Mouse (Mus musculus) limb, embryonic 14.5 days (tissue): ENCODE measurements around the gene Wfdc12. TPM values are rescaled to one million over a fixed set of nuclear protein-coding genes. Genes with fewer than 3 reads are reported as not detected.

ENCODE experiments used
- ATAC-seq: fragments of 200-750 bp; cut with Nextera tagmentation; 2 replicates; pipeline ENCODE4 v1.8.0; 2017; ENCODE audit warnings: low read depth, moderate number of reproducible peaks, moderate TSS enrichment; ENCODE audit not compliant: low FRiP score
- DNase-seq: peaks from one replicate; pipeline ENCODE4 v3.0.0-alpha.2; 2015; ENCODE audit warnings: low spot score
- H3K27ac ChIP-seq: fragments of 300-500 bp; sonication (generic); replicated peaks from 2 replicates; pipeline ENCODE4 v1.5.1; 2014; ENCODE audit warnings: low read depth, mild to moderate bottlenecking, low read length, moderate library complexity, mixed read lengths
- H3K27me3 ChIP-seq: fragments of 300-500 bp; sonication (generic); 2 replicates; pipeline ENCODE4 v1.6.1; 2014; ENCODE audit warnings: low read length, mixed read lengths; ENCODE audit not compliant: control insufficient read depth, insufficient read depth
- H3K36me3 ChIP-seq: fragments of 300-500 bp; sonication (generic); 2 replicates; pipeline ENCODE4 v1.6.1; 2014; ENCODE audit warnings: mild to moderate bottlenecking, low read length, moderate library complexity, mixed read lengths; ENCODE audit not compliant: control insufficient read depth, insufficient read depth
- H3K4me1 ChIP-seq: fragments of 300-500 bp; sonication (generic); 2 replicates; pipeline ENCODE4 v1.6.1; 2014; ENCODE audit warnings: antibody characterized with exemption, low read length, mixed read lengths; ENCODE audit not compliant: control insufficient read depth, insufficient read depth
- H3K4me2 ChIP-seq: fragments of 300-500 bp; sonication (generic); replicated peaks from 2 replicates; pipeline ENCODE4 v1.6.1; 2014; ENCODE audit warnings: low read depth, mild to moderate bottlenecking, low read length, moderate library complexity; ENCODE audit not compliant: severe bottlenecking
- H3K4me3 ChIP-seq: fragments of 300-500 bp; sonication (generic); replicated peaks from 2 replicates; pipeline ENCODE4 v1.5.1; 2014; ENCODE audit warnings: low read length
- H3K9ac ChIP-seq: fragments of 300-500 bp; sonication (generic); 2 replicates; pipeline ENCODE4 v1.6.1; 2014; ENCODE audit warnings: mild to moderate bottlenecking, low read depth, low read length, moderate library complexity; ENCODE audit not compliant: severe bottlenecking
- H3K9me3 ChIP-seq: fragments of 300-500 bp; sonication (generic); 2 replicates; pipeline ENCODE4 v1.6.1; 2016; ENCODE audit warnings: low read length; ENCODE audit not compliant: control insufficient read depth
- POLR2A ChIP-seq: fragments of 200-500 bp; IDR thresholded peaks from 2 replicates; pipeline ENCODE4 v1.8.0; 2012; ENCODE audit warnings: inconsistent platforms, mild to moderate bottlenecking, moderate library complexity, borderline replicate concordance; ENCODE audit not compliant: insufficient read depth, insufficient read length; ENCODE audit errors: extremely low read depth
- WGBS: fragments of 180-500 bp; shearing (Covaris S2); extraction: QIAGEN DNeasy Blood & Tissue Kit; methylation state at CpG from one replicate; pipeline ENCODE4 v1.1.7; 2014; 5-methylcytosine and 5-hydroxymethylcytosine counted together
- polyA plus RNA-seq, 2 experiments: library from polyadenylated mRNA; depleted of rRNA in 1 of 2; stranded (reverse) in 1 of 2; unstranded in 1 of 2; fragments of >200 nt; fragmentation: Nextera tagmentation in 1 of 2; extraction: Ambion mirVana in 1 of 2; gene quantifications; 2 replicates each; pipeline versions ENCODE4 v1.2.1 to v1.2.3; 2012 to 2014

Wfdc12 gene
- 0.30 and 0.32 TPM in 2 replicates for polyA plus RNA-seq (2012; rRNA removed)
- polyA plus RNA-seq (2014; fragmentation: Nextera tagmentation; extraction: Ambion mirVana) = not detected in 2 replicates

- 85% methylated on average over 6 of the region's 6 CpGs for WGBS
- no peak for TF ChIP-seq POLR2A
- ATAC-seq (no peak), DNase-seq (no peak)
- no peaks in the 10 kb centered on the region for H3K27me3 ChIP-seq
- H3K27ac ChIP-seq = no peak within 1 kb of the TSS
- no peaks in the 10 kb centered on the region for H3K4me1 ChIP-seq
- H3K9me3 ChIP-seq = no peaks in the 10 kb centered on the region
- no peak within 1 kb of the TSS for H3K4me3 ChIP-seq
- no peak within 1 kb of the TSS for H3K9ac ChIP-seq
- no peaks in the 10 kb centered on the region for H3K36me3 ChIP-seq
- no peak within 1 kb of the TSS for H3K4me2 ChIP-seq
Measured at GRCm38 (mm10) chr2:164190576-164190975, at the start of gene Wfdc12. Gene Wfdc12 (minus strand): TSS chr2:164190608.

- DNase-seq = no peak
- Histone ChIP-seq H3K4me3 (no peak within 1 kb of the TSS), H3K36me3 (no peaks in the 10 kb centered on the region), H3K27ac (no peak within 1 kb of the TSS), H3K4me1 (no peaks in the 10 kb centered on the region), H3K9ac (no peak within 1 kb of the TSS), H3K4me2 (no peak within 1 kb of the TSS), H3K27me3 (no peaks in the 10 kb centered on the region), H3K9me3 (no peaks in the 10 kb centered on the region)
- TF ChIP-seq POLR2A = no peak
- ATAC-seq = no peak
- 84% methylated on average over 3 of the region's 3 CpGs for WGBS
Measured at GRCm38 (mm10) chr2:164238366-164238765, 48.0 kb upstream of the Wfdc12 start, which contains the start of gene Svs2. Gene Svs2 (minus strand): TSS chr2:164238466.

GRCm38 (mm10) chr2:164232671-164233070 is 42.3 kb upstream of the Wfdc12 start:
- no peak overlapping the region for H3K4me3 ChIP-seq
- no peak overlapping the region for H3K4me2 ChIP-seq
- H3K27ac ChIP-seq = no peak overlapping the region
- no peak for ATAC-seq
- H3K27me3 ChIP-seq = no peaks in the 10 kb centered on the region
- no peak for DNase-seq
- no peaks in the 10 kb centered on the region for H3K4me1 ChIP-seq
- 89% methylated on average over 8 of the region's 8 CpGs for WGBS
- H3K36me3 ChIP-seq = no peaks in the 10 kb centered on the region
- H3K9me3 ChIP-seq = no peaks in the 10 kb centered on the region
- no peak overlapping the region for H3K9ac ChIP-seq
- TF ChIP-seq POLR2A = no peak

- ATAC-seq (no peak), DNase-seq (no peak)
- Histone ChIP-seq H3K4me2 (no peak overlapping the region), H3K4me1 (no peaks in the 10 kb centered on the region), H3K27ac (no peak overlapping the region), H3K9ac (no peak overlapping the region), H3K27me3 (no peaks in the 10 kb centered on the region), H3K4me3 (no peak overlapping the region), H3K36me3 (no peaks in the 10 kb centered on the region), H3K9me3 (no peaks in the 10 kb centered on the region)
- 82% methylated on average over 8 of the region's 8 CpGs for WGBS
- no peak for TF ChIP-seq POLR2A
Measured at GRCm38 (mm10) chr2:164228361-164229070, 38.1 kb upstream of the Wfdc12 start.

- DNase-seq (no peak), ATAC-seq (no peak)
- WGBS = 70% methylated on average over 11 of the region's 11 CpGs
- no peaks in the 10 kb centered on the region for H3K9me3 ChIP-seq
- no peaks in the 10 kb centered on the region for H3K36me3 ChIP-seq
- H3K27me3 ChIP-seq = no peaks in the 10 kb centered on the region
- H3K4me1 ChIP-seq = no peaks in the 10 kb centered on the region
- H3K4me3 ChIP-seq = no peak within 1 kb of the TSS
- no peak for TF ChIP-seq POLR2A
- no peak within 1 kb of the TSS for H3K9ac ChIP-seq
- H3K4me2 ChIP-seq = no peak within 1 kb of the TSS
- H3K27ac ChIP-seq = no peak within 1 kb of the TSS
Measured at GRCm38 (mm10) chr2:164221522-164221921, 31.1 kb upstream of the Wfdc12 start, which contains the start of gene Wfdc15b. Gene Wfdc15b (minus strand): TSS chr2:164221660.

GRCm38 (mm10) chr2:164219295-164219694 is 28.9 kb upstream of the Wfdc12 start:
- H3K9ac ChIP-seq = no peak overlapping the region
- H3K4me3 ChIP-seq = no peak overlapping the region
- no peak for DNase-seq
- TF ChIP-seq POLR2A = no peak
- ATAC-seq = no peak
- 81% methylated on average over 9 of the region's 9 CpGs for WGBS
- no peaks in the 10 kb centered on the region for H3K4me1 ChIP-seq
- H3K9me3 ChIP-seq = no peaks in the 10 kb centered on the region
- H3K4me2 ChIP-seq = no peak overlapping the region
- H3K27ac ChIP-seq = no peak overlapping the region
- H3K36me3 ChIP-seq = no peaks in the 10 kb centered on the region
- H3K27me3 ChIP-seq = no peaks in the 10 kb centered on the region
